ENCODE assay signal across 28 mouse cellular contexts in the genomic region with DNA sequence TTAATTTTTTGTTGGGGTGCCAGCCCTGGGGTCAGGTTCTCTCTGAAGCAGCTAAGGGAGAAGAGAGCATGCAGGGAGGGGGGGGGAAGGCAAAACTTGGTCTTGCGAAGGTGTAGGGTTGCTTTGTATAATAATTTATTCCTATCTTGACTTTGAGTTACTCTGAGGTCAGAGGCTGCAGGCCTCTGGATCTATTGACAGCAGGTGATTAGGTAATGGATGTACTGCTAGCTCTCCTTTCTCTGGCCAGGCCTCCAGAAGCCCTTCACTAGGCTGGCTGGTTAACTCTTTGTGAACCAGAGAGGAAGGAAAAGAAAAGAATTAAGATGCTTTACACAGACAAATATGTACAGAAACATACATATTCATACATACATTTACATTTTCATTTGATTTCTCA.
"Had no signal": no experiment of that assay in that cellular context is flagged by ENCODE, and none has a peak within 500 bp of the region (broad histone marks: within the 10 kb centered on the region; RNA-seq: fewer than 3 reads in every experiment).

No protein-coding gene starts in this region.

- H3K9me3 ChIP-seq: embryonic facial prominence, embryonic 10.5 days; embryonic facial prominence, embryonic 12.5 days; embryonic facial prominence, embryonic 13.5 days; embryonic facial prominence, embryonic 15.5 days; forebrain, embryonic 10.5 days; forebrain, embryonic 12.5 days; forebrain, embryonic 13.5 days; forebrain, embryonic 15.5 days had no signal

- DNase-seq: cerebellum, adult 18-20 months; cerebellum, adult 2 months; cerebellum, adult 8-10 months; cerebellum, adult 9-10 months; cerebellum, adult 9-11 months; cerebellum, postnatal 10 days; cerebellum, postnatal 14 days; cerebellum, postnatal 25 days; cerebellum, postnatal 36 days; embryo, embryonic 11 days; forebrain, postnatal 0 days; gastrocnemius, adult 2 months; gastrocnemius, postnatal 10 days; gastrocnemius, postnatal 14 days; gastrocnemius, postnatal 25 days; gastrocnemius, postnatal 36 days; heart, adult 18-20 months had no signal

- H3K4me3 ChIP-seq: embryonic facial prominence, embryonic 10.5 days; embryonic facial prominence, embryonic 12.5 days; embryonic facial prominence, embryonic 13.5 days; embryonic facial prominence, embryonic 15.5 days; erythroblast, embryonic 14.5 days; forebrain, embryonic 10.5 days; forebrain, embryonic 12.5 days; forebrain, embryonic 13.5 days; forebrain, embryonic 15.5 days; gastrocnemius, adult 2 months had no signal

- H3K27ac ChIP-seq: embryonic facial prominence, embryonic 10.5 days; embryonic facial prominence, embryonic 12.5 days; embryonic facial prominence, embryonic 13.5 days; embryonic facial prominence, embryonic 15.5 days; forebrain, embryonic 10.5 days; forebrain, embryonic 12.5 days; forebrain, embryonic 13.5 days; forebrain, embryonic 15.5 days; gastrocnemius, adult 2 months had no signal

- H3K27me3 ChIP-seq: embryonic facial prominence, embryonic 12.5 days; embryonic facial prominence, embryonic 13.5 days; embryonic facial prominence, embryonic 15.5 days; forebrain, embryonic 12.5 days; forebrain, embryonic 13.5 days; forebrain, embryonic 15.5 days had no signal

- H3K4me1 ChIP-seq: embryonic facial prominence, embryonic 10.5 days; embryonic facial prominence, embryonic 12.5 days; embryonic facial prominence, embryonic 13.5 days; embryonic facial prominence, embryonic 15.5 days; forebrain, embryonic 13.5 days; forebrain, embryonic 15.5 days had no signal

- H3K9ac ChIP-seq: embryonic facial prominence, embryonic 12.5 days; embryonic facial prominence, embryonic 13.5 days; embryonic facial prominence, embryonic 15.5 days; forebrain, embryonic 12.5 days; forebrain, embryonic 13.5 days; forebrain, embryonic 15.5 days; forebrain, postnatal 0 days had no signal

- H3K4me2 ChIP-seq: embryonic facial prominence, embryonic 12.5 days; embryonic facial prominence, embryonic 13.5 days; embryonic facial prominence, embryonic 15.5 days; forebrain, embryonic 12.5 days; forebrain, embryonic 13.5 days; forebrain, embryonic 15.5 days had no signal

- ATAC-seq: forebrain, embryonic 13.5 days; forebrain, embryonic 14.5 days; forebrain, embryonic 15.5 days; forebrain, embryonic 16.5 days; forebrain, postnatal 0 days had no signal
